Mouse (Mus musculus): ENCODE measurements at regions not wholly inside any gene's neighbourhood (a gene's known extent, or its start where the extent isn't known, plus 50 kb on each side); places are given as distances from the start of the nearest gene placed in this dataset.

DNA sequence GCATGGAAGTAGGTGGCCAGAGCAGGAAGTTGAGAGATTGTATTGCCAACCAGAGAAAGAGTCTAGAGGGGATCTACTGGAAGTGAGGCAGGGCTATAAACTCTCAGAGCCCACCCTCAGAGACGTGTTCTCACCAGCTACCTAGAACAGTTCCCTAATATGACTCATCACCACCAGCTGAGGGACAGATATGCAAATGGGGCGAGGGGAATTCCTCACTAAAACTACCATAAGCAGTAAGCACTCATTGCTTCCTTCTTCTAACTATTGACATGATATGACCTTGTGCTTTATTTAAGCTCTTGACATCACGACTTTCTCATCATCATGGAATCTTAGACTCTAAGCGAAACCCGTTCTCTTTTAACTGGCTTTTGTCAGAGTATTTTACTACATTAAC lies 101.2 kb upstream of the Isl1 start:
- DNase-seq = no peak

Data from layer of hippocampus, postnatal 36 days (tissue).